Mouse (Mus musculus): ENCODE measurements at regions not wholly inside any gene's neighbourhood (a gene's known extent, or its start where the extent isn't known, plus 50 kb on each side); places are given as distances from the start of the nearest gene placed in this dataset.

DNA sequence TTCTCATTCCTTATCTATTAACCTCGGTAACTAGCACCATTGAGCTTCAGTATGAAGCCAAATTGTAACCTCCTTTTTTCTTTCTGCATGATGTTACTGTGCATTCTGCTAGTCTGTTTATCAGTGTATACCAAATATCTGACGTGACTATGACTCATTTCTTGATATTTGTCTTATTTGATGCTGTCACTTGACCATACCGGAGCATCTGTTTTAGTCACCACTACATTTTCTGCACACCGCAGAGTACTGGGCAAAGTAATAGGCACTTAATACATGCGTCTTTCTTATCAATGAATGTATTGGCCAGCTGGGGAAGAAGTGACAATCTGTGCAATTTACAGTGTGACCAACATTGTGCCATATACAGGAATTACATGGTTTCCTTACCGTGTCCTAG, 289.0 kb downstream of the Ets1 start:
- no peak for TF ChIP-seq CTCF (IDR thresholded peaks at IDR 0.05; ENCODE audit: low read depth)
- TF ChIP-seq EP300 (optimal IDR thresholded peaks at IDR 0.05), result no peak

All from stomach, postnatal 0 days (tissue).